Mouse (Mus musculus) liver, embryonic 15.5 days (tissue): Measurements from ENCODE around the gene Pla2g2d. TPM values are rescaled to one million over a fixed set of nuclear protein-coding genes. Genes with fewer than 3 reads are reported as not detected.

ENCODE experiments used
- ATAC-seq: fragments of 200-750 bp; cut with Nextera tagmentation; 2 replicates; pipeline ENCODE4 v1.8.0; 2017; ENCODE audit warnings: moderate number of reproducible peaks, mild to moderate bottlenecking, moderate library complexity; ENCODE audit not compliant: insufficient read depth
- H3K27ac ChIP-seq: fragments of 300-500 bp; sonication (generic); replicated peaks from 2 replicates; pipeline ENCODE4 v1.5.1; 2015; ENCODE audit warnings: mild to moderate bottlenecking, inconsistent platforms
- H3K27me3 ChIP-seq: fragments of 300-500 bp; sonication (generic); 2 replicates; pipeline ENCODE4 v1.6.1; 2015; ENCODE audit warnings: mild to moderate bottlenecking, inconsistent platforms
- H3K36me3 ChIP-seq: fragments of 300-500 bp; sonication (generic); replicated peaks from 2 replicates; pipeline ENCODE4 v1.6.1; 2015; ENCODE audit warnings: moderate library complexity, mild to moderate bottlenecking, inconsistent platforms
- H3K4me1 ChIP-seq: fragments of 300-500 bp; sonication (generic); replicated peaks from 2 replicates; pipeline ENCODE4 v1.6.1; 2015; ENCODE audit warnings: inconsistent platforms
- H3K4me2 ChIP-seq: fragments of 300-500 bp; sonication (generic); 2 replicates; pipeline ENCODE4 v1.6.1; 2015; ENCODE audit warnings: moderate library complexity, mild to moderate bottlenecking, inconsistent platforms
- H3K4me3 ChIP-seq: fragments of 300-500 bp; sonication (generic); replicated peaks from 2 replicates; pipeline ENCODE4 v1.5.1; 2015; ENCODE audit warnings: mild to moderate bottlenecking, inconsistent platforms
- H3K9ac ChIP-seq: fragments of 300-500 bp; sonication (generic); 2 replicates; pipeline ENCODE4 v1.6.1; 2015; ENCODE audit warnings: moderate library complexity, mild to moderate bottlenecking, inconsistent platforms
- H3K9me3 ChIP-seq: fragments of 300-500 bp; sonication (generic); replicated peaks from 2 replicates; pipeline ENCODE4 v1.6.1; 2016; ENCODE audit warnings: inconsistent platforms
- WGBS: fragments of 180-500 bp; shearing (Covaris S2); methylation state at CpG from one replicate; pipeline ENCODE4 v1.1.7; 2015; ENCODE audit warnings: mixed read lengths; ENCODE audit not compliant: insufficient replicate concordance; 5-methylcytosine and 5-hydroxymethylcytosine counted together
- polyA plus RNA-seq: library from polyadenylated mRNA; unstranded; fragments of >200 nt; fragmentation: Nextera tagmentation; extraction: Ambion mirVana; gene quantifications from 2 replicates; pipeline ENCODE4 v1.2.1, GENCODE M21; 2015

Pla2g2d gene
- 0.06 TPM in 1 of 2 replicates, not detected in the other for polyA plus RNA-seq

DNA sequence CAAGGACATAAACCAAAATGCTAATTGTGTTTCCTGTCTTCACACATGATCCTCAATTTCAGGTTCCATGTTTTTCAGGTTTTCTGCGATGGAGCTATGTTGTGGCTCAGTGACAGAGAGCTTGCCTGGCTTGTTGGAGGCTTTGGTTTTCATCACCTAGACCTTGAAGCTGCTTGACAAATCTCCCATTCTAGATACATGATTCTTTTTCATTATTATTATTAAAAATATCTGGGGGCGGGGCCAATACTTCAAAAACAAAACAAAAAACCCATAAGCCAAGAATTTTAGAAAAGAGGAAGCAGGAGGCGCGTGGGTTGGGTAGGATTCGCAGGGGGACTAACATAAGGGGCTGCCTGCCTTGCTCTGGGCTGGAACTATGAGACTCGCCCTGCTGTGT lies at the start of gene Pla2g2d:
Gene Pla2g2d (plus strand): TSS at position 301 of the 400 bp plus-strand sequence.
- Histone ChIP-seq H3K27me3 (0 out of 2 replicates have a peak, but pooled peaks cover 4% of the 10 kb centered on the region), H3K9ac (no peak within 1 kb of the TSS), H3K4me1 (no peaks in the 10 kb centered on the region), H3K9me3 (no peaks in the 10 kb centered on the region), H3K4me3 (no peak within 1 kb of the TSS), H3K4me2 (no peak within 1 kb of the TSS), H3K27ac (no peak within 1 kb of the TSS), H3K36me3 (no peaks in the 10 kb centered on the region)
- 50% methylated on average over 6 of the region's 6 CpGs for WGBS
- ATAC-seq, result no peak

DNA sequence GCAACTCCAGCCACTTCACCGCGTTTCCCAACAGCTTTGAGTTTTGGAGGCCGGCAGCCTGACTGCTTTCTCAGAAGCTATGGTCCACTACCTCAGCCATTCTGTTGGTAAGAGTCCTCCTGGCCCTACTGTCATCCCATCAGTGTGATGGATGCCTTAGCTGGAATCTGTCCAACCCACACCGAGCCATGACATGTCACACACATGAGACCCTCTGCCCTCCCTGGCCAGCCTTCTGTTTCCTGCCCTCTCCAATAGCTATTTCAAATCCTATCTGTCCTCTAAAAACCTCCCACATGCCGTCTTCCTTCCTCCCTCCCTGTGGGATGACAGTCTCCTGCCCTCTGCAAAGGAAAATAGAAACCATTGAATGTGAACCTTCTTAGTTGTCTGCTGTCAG lies 49.8 kb upstream of the Pla2g2d start:
- Histone ChIP-seq H3K27me3 (peaks cover 23% of the 10 kb centered on the region), H3K27ac (no peak overlapping the region), H3K9ac (no peak overlapping the region), H3K4me3 (no peak overlapping the region), H3K4me2 (no peak overlapping the region), H3K36me3 (no peaks in the 10 kb centered on the region), H3K9me3 (no peaks in the 10 kb centered on the region), H3K4me1 (no peaks in the 10 kb centered on the region; the same call in 1 of the 2 replicates)
- 42% methylated on average over 5 of the region's 5 CpGs for WGBS
- no peak for ATAC-seq

DNA sequence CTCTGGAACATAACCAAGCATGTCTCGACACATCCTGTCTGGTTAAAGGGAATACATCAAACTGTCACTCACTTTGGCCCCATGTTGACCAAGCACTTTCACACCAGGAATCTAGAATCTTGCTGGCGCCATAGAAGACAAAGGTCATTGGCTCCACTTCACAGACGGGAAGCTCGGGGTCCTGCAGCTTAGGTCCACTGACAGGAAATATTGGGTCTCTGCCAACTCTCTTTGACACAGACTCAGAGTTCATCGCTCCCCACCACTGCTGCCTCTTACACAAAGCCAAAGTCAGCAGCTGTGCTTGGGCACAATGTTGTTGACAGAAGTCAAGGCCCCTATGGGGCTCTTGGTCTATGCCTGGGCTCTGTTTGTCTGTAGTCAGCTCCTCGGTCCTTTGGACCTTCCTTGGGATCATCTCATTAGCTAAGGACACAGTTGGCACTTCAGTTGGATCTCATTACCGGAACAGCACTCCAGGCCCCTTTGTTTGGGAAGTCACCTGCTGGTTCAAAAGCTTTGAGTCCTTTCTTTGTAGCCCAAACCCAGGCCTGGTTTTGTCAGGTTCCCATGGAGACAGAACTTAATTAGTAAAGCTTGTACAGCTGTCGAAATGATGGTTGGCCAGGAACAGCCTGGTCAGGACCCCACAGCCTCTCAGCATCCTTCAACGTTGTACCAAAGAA lies 46.4 kb upstream of the Pla2g2d start:
- H3K27me3 ChIP-seq, result peaks cover 18% of the 10 kb centered on the region
- no peak overlapping the region for H3K4me2 ChIP-seq
- no peaks in the 10 kb centered on the region for H3K9me3 ChIP-seq
- H3K9ac ChIP-seq, result no peak overlapping the region
- 41% methylated on average over 9 of the region's 9 CpGs for WGBS
- H3K27ac ChIP-seq, result no peak overlapping the region
- no peaks in the 10 kb centered on the region; the same call in 1 of the 2 replicates for H3K4me1 ChIP-seq
- no peaks in the 10 kb centered on the region for H3K36me3 ChIP-seq
- no peak overlapping the region for H3K4me3 ChIP-seq
- 0 out of 2 replicates have a peak, but pooled peaks have one; percentile 12 for ATAC-seq

DNA sequence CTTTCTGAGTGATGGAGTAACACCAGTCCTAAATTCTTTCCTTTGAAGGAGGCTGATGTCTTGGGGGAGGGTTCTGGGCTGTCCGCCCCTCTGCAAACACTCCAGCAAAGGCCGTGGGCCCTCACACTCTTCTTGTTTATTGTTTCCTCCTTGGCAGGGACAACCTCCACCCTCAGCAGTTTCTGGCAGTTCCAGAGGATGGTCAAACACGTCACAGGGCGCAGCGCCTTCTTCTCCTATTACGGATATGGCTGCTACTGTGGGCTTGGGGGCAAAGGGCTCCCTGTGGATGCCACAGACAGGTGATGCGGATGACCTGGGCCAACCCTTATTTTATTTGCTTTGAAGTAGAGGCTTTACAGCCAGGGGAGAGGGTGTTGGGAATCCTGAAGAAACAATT lies 41.4 kb upstream of the Pla2g2d start:
- Histone ChIP-seq H3K27ac (no peak overlapping the region), H3K9me3 (no peaks in the 10 kb centered on the region), H3K4me3 (no peak overlapping the region), H3K36me3 (no peaks in the 10 kb centered on the region), H3K4me2 (no peak overlapping the region), H3K4me1 (no peaks in the 10 kb centered on the region), H3K9ac (no peak overlapping the region), H3K27me3 (no peaks in the 10 kb centered on the region)
- WGBS, result 56% methylated on average over 7 of the region's 7 CpGs
- no peak for ATAC-seq

DNA sequence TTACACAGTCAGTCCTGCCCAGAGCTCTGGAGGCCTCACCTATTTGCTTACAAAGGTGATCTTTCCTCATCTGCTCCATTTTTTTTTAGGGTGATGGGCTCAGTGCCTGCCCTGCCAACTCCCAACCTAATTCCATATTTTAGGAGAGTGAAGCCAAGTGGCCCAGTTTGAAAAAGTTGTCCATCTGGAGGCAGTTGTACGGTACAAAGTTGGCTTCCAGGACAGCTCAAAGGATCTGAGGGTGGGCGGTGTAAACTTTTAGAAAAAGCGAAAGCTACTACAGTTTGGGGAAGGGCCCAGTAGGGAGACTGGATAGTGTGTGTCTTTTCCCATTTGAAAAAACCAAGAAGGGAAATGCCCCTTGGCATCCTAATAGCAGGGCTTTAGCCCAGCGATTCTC lies 40.7 kb upstream of the Pla2g2d start:
- no peaks in the 10 kb centered on the region for H3K36me3 ChIP-seq
- H3K9ac ChIP-seq, result no peak overlapping the region
- no peak for ATAC-seq
- H3K9me3 ChIP-seq, result no peaks in the 10 kb centered on the region
- WGBS, result 76% methylated on average over 4 of the region's 4 CpGs
- no peaks in the 10 kb centered on the region for H3K4me1 ChIP-seq
- no peaks in the 10 kb centered on the region for H3K27me3 ChIP-seq
- no peak overlapping the region for H3K4me2 ChIP-seq
- H3K27ac ChIP-seq, result no peak overlapping the region
- no peak overlapping the region for H3K4me3 ChIP-seq

DNA sequence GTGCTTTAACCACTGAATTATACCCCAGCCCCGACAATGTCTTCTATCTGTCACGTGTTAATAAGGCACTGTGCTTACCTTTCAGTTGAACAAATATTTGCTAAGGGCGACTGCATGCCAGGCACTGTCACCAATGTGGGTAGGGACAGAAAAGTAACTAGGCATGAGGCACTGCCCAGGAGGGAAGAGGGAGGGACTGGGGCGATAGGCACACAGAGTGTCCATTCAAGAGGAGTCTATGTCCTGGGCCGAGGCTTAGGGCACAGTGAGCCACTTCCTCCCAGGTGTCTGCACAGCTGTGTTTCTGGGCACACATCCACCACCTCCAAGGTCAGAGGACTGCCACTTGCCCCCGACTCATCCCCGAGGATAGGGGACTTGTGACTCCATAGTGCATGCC lies 38.5 kb upstream of the Pla2g2d start, which contains the start of gene Ubxn10:
Gene Ubxn10 (minus strand): TSS at position 137 of the 400 bp plus-strand sequence.
- 42% methylated on average over 7 of the region's 7 CpGs for WGBS
- H3K9ac ChIP-seq, result no peak within 1 kb of the TSS
- no peaks in the 10 kb centered on the region for H3K27me3 ChIP-seq
- H3K9me3 ChIP-seq, result no peaks in the 10 kb centered on the region
- no peaks in the 10 kb centered on the region for H3K36me3 ChIP-seq
- no peaks in the 10 kb centered on the region for H3K4me1 ChIP-seq
- H3K4me2 ChIP-seq, result no peak within 1 kb of the TSS
- H3K4me3 ChIP-seq, result no peak within 1 kb of the TSS
- H3K27ac ChIP-seq, result no peak within 1 kb of the TSS
- no peak for ATAC-seq

DNA sequence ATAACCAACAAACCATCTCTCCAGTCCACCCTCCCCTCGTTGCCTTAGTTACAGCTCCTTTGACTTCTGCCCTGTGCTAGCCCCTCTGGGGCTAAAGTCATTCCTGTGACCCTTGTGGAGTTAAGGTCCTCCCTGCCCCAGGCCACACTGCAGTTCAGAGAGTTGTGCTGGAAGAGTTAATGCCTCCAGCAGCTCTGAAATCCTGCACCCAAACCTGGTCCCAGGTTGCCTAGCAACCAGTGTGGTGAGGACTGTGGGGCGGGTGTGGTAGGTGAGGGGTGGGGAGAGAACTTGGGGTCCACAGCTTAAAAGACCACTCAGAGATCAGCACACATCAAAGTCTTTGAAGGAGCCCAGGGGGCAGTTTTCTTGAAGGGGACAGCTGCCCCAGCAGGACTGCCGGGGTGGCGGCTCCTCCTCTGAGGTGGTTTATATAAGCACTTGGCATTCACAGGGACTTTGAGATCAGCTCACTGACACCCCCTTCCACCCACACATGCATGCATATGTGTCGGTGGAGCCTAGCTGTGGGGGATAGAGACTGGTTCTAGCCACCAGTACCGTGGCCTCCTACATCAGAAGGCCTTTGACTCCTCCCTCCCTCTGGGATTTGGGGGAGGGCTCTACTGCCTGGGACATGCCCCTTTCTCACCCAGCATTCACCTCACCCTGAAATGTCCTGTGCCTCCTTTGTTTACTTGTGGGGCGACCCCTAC lies 36.2 kb upstream of the Pla2g2d start:
- Histone ChIP-seq H3K27me3 (no peaks in the 10 kb centered on the region), H3K36me3 (no peaks in the 10 kb centered on the region), H3K4me2 (no peak overlapping the region), H3K4me1 (no peaks in the 10 kb centered on the region), H3K9ac (no peak overlapping the region), H3K9me3 (no peaks in the 10 kb centered on the region), H3K4me3 (no peak overlapping the region), H3K27ac (no peak overlapping the region)
- WGBS, result 26% methylated on average over 7 of the region's 7 CpGs
- no peak for ATAC-seq

DNA sequence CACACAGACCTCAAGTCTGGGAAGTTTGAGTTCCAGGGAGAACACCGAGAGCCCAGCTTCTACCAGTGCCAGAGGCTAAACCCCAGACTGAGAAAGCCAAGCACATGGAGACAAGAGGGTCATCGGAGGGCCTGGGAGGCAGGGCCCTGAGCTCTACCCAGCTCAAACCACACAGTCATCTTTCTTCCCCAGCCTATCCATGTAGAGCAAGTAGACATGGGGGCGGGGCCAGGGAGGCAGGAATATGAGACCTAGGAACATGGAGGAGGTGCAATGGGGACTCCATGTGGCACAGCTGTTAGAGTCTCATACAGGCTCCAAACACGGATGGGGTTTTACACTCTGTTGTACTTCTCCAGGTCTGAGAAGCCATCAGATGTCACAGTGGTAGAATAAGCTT lies 29.7 kb upstream of the Pla2g2d start:
- 44% methylated on average over 4 of the region's 4 CpGs for WGBS
- no peaks in the 10 kb centered on the region for H3K9me3 ChIP-seq
- no peak overlapping the region for H3K9ac ChIP-seq
- H3K4me1 ChIP-seq, result no peaks in the 10 kb centered on the region
- no peak overlapping the region for H3K4me3 ChIP-seq
- no peak overlapping the region for H3K27ac ChIP-seq
- H3K36me3 ChIP-seq, result no peaks in the 10 kb centered on the region
- H3K27me3 ChIP-seq, result no peaks in the 10 kb centered on the region
- no peak overlapping the region for H3K4me2 ChIP-seq
- no peak for ATAC-seq

DNA sequence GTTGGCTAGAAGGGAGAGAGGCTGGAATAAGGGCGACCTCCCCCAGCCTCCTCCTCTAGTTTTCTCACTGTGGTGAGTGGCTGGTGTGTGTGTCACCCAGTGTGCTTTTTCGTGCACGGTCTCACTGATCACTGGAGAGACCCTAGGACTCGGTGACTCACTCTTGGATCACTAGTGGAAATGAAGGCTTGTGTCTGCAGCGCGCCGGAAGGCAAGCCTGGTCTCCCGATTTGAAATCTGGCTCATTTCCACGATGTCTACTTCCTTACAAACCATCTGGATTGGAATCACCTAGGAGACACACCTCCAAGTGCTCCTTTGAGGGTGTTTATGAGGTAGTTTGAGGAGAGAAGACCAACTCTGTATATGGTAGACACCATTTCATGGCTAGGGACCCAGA lies 28.7 kb upstream of the Pla2g2d start:
- Histone ChIP-seq H3K36me3 (no peaks in the 10 kb centered on the region), H3K4me1 (no peaks in the 10 kb centered on the region), H3K4me3 (no peak overlapping the region), H3K27ac (no peak overlapping the region), H3K4me2 (no peak overlapping the region), H3K9ac (no peak overlapping the region), H3K9me3 (no peaks in the 10 kb centered on the region), H3K27me3 (no peaks in the 10 kb centered on the region)
- ATAC-seq, result no peak
- WGBS, result 71% methylated on average over 9 of the region's 9 CpGs

DNA sequence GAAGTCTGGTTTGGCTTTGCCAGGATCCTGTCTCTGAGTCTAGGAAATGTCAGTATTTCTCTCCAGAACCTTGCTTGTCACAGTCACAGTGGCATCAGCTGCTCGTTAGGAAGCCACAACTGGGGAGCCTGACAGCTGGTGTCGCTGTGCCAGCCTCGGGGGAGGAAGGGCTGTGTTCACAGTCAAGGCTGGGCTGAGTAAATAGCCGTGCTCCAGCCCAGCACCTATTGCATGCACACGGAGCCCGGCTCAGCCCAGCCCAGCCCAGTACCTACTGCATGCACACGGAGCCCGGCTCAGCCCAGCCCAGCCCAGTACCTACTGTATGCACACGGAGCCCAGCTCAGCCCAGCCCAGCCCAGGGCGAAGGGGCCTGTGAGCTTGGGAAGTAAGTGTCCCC lies 27.7 kb upstream of the Pla2g2d start:
- Histone ChIP-seq H3K36me3 (no peaks in the 10 kb centered on the region), H3K9me3 (no peaks in the 10 kb centered on the region; the same call in 1 of the 2 replicates), H3K4me3 (no peak overlapping the region), H3K27ac (no peak overlapping the region), H3K9ac (no peak overlapping the region), H3K4me2 (no peak overlapping the region), H3K4me1 (no peaks in the 10 kb centered on the region), H3K27me3 (no peaks in the 10 kb centered on the region)
- WGBS, result 57% methylated on average over 10 of the region's 10 CpGs
- ATAC-seq, result no peak

DNA sequence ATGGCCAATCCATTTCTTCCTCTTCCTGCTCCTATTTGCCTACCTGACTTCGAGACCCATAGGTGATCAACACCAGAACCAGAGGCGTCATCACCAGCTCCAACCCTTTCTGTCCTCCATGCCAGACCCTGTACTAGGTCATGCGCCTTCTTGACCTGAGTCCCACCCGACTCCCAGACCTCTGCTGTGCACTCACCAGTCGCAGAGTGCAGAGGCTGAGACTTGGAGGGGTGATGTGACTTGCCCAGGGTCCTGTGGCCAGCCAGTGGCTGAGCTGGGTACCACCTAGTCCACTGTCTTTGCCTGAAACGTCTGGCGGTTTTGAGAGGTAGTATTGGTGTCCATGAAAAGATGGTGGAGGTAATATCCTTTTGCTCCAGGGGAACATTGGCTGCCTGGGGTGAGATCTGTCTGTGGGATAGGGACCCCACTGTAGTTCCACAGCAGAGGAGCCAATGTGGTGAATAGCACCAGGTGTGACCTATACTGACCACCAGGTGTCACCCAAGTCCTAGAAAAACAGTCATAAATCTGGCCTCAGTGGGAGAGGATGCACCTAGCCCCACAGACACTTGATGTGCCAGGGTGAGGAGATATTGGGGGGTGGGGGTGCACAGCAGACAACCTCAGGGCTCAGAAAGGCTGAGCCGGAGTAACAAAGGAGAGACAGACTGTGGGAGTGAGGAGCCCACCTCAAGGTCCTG lies 27.0 kb upstream of the Pla2g2d start:
- Histone ChIP-seq H3K4me2 (no peak overlapping the region), H3K4me3 (no peak overlapping the region), H3K9ac (no peak overlapping the region), H3K4me1 (no peaks in the 10 kb centered on the region), H3K36me3 (no peaks in the 10 kb centered on the region), H3K9me3 (no peaks in the 10 kb centered on the region; the same call in 1 of the 2 replicates), H3K27ac (no peak overlapping the region), H3K27me3 (no peaks in the 10 kb centered on the region)
- no peak for ATAC-seq
- WGBS, result 40% methylated on average over 8 of the region's 8 CpGs
